Mouse (Mus musculus) layer of hippocampus, postnatal 25 days (tissue): ENCODE results near the gene Prss21. TPM values are rescaled to one million over a fixed set of nuclear protein-coding genes. Genes with fewer than 3 reads are reported as not detected.
"Not testable (repeated sequence)": the region's sequence is repeated elsewhere in the genome, so short reads cannot be mapped to it uniquely, and the experiment has no call there.

Experiments used
- DNase-seq, 2 experiments: peaks; one replicate each; pipeline ENCODE4 v3.0.0; 2022; ENCODE audit warnings: mixed read lengths in 2 of 2, low spot score in 1 of 2; ENCODE audit errors: extremely low spot score in 1 of 2
- microRNA-seq, 2 experiments: library from miRNA; unstranded; fragments of <30 nt; microRNA quantifications; one replicate each; pipeline ENCODE4 v1.2.0; 2021
- total RNA-seq, 2 experiments: library from RNA; stranded (reverse); gene quantifications; 2 replicates each; pipeline ENCODE4 v1.2.3; 2021

Prss21 gene
- total RNA-seq, 2 experiments from 2014 or later: not detected

DNA sequence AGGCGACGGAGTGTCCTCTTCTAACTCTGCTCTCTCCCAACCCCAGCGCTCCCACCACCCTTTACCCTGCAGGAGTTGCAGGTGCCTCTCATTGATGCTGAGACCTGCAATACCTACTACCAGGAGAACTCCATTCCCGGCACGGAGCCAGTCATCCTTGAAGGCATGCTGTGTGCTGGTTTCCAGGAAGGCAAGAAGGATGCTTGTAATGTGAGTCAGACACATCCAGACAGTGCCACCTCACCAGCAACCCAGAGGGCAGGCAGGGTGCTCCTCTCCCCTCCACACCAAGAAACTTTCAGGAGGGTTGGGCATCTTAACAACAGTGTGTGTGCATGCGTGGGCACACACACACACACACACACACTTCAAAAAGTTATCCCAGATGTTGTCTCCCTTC is 10.7 kb upstream of the Prss21 start:
- no peak for DNase-seq

DNA sequence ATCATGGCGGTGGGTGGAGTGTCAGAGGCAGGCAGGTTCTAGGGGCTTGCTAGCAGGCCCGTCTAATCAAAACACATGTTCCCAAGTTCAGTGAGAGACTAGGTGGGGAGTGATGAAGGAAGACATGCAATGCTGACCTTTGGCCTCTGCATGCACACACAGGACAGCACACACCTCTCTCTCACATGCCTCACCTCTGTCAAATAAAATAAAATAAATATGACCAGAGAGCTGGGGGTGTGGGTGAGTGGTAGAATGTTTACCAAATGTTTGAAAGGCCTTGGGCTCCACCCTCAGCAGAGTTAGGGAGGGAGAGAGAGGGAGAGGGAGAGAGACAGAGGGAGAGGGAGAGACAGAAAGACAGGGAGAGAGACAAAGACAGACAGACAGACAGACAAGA is 9.9 kb upstream of the Prss21 start:
- DNase-seq: no peak

DNA sequence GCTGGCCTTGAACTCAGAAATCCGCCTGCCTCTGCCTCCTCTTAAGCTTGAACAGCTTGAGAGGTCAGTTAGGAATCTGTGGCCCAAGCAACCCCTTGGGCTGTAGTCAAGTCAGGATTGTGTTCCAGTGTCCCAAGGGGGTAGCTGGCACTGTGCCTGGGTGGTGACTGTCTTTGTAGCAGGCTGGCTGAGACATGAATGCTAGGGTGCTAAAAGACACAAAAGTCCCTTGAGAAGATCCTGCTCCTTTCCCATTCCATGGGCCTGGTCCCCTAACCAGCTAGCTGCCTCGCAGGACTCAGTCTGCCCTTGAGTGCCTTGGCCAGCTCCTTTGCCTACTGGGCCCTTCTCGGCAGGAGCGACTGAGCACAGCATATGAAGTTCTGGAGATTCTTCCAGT is 4.9 kb upstream of the Prss21 start:
- no peak for DNase-seq

DNA sequence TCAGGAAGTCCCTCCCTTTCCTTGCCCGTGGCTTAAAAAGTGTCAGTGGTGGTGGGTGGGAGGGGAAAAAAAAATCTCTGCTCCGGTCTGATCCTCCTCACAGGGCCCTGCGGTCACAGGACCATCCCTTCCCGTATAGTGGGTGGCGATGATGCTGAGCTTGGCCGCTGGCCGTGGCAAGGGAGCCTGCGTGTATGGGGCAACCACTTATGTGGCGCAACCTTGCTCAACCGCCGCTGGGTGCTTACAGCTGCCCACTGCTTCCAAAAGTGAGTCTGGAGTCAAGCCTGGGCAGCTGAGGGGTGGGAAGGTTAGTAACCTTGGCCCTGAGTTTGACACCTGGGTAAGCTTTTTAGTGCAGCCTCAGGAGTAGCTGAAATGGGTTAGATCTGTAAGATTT is 657 bp downstream of the Prss21 start:
- DNase-seq: no peak

DNA sequence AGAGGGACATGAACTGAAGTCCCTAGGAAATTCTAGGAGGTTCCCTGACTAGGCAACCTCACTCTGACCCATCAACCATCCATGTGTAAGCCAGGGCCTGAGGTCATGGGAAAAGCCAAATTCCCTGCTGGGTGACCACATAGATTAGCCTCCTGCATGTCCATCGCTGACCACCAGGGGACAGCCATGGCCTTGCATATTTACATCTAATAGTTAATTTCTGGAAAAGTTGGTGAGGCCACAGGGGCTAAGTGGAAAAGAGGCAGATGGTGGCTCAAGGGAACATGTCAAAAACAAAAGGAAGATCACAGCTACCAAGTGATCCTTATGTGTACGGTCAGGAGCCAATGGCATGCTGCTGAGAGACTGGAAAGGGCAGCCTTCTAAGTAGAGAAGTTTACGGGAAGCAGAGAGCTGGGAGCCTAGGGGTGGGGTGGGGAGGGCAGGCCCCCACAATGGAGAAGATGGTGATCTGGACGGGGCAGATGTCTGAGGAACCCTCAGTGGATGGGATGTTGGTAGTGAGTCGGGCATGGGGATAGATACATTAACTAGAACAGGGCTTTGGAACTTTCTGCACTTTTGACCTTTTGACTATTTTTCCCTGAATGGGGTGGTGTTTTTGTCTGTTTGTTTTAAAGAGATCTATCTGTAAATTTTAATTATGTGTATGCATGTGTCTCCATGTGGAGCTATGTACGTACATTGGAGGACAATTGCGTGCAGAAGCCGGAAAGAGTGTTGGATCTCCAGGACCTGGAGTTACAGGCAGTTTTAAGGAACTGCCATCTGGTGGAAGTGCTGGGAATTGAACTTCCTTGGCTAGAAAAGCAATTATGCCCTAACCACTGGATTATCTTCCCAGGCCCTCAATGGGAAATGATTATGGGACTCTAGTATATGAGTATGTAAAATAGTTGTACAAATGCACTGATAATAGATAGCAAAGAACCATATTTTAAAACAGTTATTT is 6.3 kb downstream of the Prss21 start:
- DNase-seq: peak in 1 of 2 experiments; percentile 46

DNA sequence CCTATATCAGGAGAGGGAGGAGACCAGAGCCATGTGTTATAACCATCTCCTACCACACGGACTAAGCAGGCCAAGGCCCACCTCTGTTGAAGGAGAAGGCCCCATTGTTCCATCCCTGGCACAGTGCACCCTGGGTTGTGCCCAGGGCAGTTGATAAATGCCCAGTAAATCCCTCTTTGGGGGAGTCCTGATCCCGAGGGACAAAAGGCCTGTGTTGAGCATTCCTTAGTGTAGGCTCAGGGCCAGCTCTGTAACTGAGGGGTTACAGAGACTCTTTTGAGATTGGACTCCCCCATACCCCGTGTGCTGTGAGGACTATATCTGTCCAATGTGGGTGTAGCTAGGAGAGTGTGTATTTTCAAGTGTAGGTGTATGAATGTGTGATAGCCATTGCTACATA is 8.9 kb downstream of the Prss21 start:
- no peak for DNase-seq

DNA sequence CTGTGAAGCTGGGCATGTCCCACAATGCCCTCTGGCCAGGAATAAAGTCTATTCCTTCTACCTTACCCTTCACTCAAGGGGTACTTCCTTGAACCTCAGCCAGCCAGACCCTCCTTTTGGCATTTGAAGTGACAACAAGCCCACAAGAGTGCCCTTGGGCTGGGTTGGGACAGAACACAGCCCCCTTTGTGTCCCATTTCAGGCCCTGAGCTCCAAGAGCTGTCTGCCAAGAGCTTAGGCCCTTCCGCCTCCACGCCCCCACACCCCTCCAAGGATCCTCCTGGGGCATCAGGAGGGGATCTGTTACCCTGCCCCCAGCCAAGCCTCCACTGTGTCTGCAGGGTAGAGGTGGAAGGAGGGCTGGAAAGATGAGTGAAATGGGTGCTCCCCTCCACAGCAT is 9.3 kb downstream of the Prss21 start:
- DNase-seq: no peak

DNA sequence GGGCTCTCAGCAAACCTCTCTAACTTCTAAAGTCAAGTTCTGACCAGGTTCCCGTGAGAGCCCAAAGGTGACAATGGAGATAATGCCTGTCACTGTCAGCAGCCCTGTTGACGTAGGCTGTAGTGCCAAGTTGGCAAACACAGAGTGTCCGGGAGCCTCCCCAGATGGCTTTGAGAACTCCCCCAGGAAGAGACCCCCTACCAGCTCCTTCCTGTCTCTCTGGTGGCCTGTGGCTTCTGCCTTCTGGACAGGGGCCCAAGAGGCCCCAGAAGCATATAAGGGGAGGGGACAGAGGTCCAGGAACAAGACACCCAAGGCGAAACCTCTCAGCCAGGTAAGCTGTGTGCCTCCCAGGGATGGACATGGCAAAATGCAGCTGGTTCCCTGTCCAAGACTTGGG is 12.7 kb downstream of the Prss21 start, which contains the start of the genes Dcpp1 and Dcpp2:
TSS of gene Dcpp1 (plus strand) at position 301 of the 400 bp plus-strand sequence.
TSS of gene Dcpp2 (plus strand) at position 305 of the 400 bp plus-strand sequence.
- DNase-seq: not testable (repeated sequence)

DNA sequence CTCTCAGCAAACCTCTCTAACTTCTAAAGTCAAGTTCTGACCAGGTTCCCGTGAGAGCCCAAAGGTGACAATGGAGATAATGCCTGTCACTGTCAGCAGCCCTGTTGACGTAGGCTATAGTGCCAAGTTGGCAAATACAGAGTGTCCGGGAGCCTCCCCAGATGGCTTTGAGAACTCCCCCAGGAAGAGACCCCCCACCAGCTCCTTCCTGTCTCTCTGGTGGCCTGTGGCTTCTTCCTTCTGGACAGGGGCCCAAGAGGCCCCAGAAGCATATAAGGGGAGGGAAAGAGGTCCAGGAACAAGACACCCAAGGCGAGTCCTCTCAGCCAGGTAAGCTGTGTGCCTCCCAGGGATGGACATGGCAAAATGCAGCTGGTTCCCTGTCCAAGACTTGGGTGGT is 49.3 kb downstream of the Prss21 start, which contains the start of gene Dcpp3:
TSS of gene Dcpp3 (plus strand) at position 301 of the 400 bp plus-strand sequence.
- DNase-seq: not testable (repeated sequence)

Small RNA genes lying within 50 kb of the gene (microRNA-seq; reads per million reads assigned to microRNA genes)
- gene Mir5125: 2.8 to 4.0 reads per million in 2 experiments

Other genes with a start within 250 kb of the Prss21 start
- under 1 TPM; 0.19 to 0.22 TPM for gene Mmp25, start 222.8 kb upstream of the Prss21 start, total RNA-seq
- gene Bicdl2, start 207.6 kb upstream of the Prss21 start, total RNA-seq: not detected
- 100 to 1,000 TPM; 119 to 129 TPM for gene Hcfc1r1, start 194.5 kb upstream of the Prss21 start, total RNA-seq
- gene Thoc6, start 194.2 kb upstream of the Prss21 start, total RNA-seq: 10 to 100 TPM in 1 of 2 experiments, 1 to 10 TPM in 1; 9.0 to 10.1 TPM
- gene Tnfrsf12a, start 190.6 kb upstream of the Prss21 start, total RNA-seq: 1 to 10 TPM; 5.8 to 8.8 TPM
- gene Cldn6, start 188.8 kb upstream of the Prss21 start, total RNA-seq: not detected
- gene Cldn9, start 184.0 kb upstream of the Prss21 start, total RNA-seq: not detected
- gene 1520401A03Rik, start 145.3 kb upstream of the Prss21 start, total RNA-seq: under 1 TPM; 0.17 to 0.61 TPM
- gene Pkmyt1, start 141.7 kb upstream of the Prss21 start, total RNA-seq: 1 to 10 TPM; 2.7 to 3.7 TPM
- 10 to 100 TPM; 55.1 to 58.7 TPM for gene Paqr4, start 127.2 kb upstream of the Prss21 start, total RNA-seq
- under 1 TPM; 0.28 to 0.49 TPM for gene Kremen2, start 122.2 kb upstream of the Prss21 start, total RNA-seq
- gene Flywch1, start 96.5 kb upstream of the Prss21 start, total RNA-seq: 100 to 1,000 TPM; 263 to 298 TPM
- gene Flywch2, start 82.0 kb upstream of the Prss21 start, total RNA-seq: 10 to 100 TPM; 11.3 to 18.4 TPM
- gene Srrm2, start 77.5 kb upstream of the Prss21 start, total RNA-seq: 100 to 1,000 TPM; 400 to 605 TPM
- 100 to 1,000 TPM; 381 to 387 TPM for gene Elob, start 38.9 kb upstream of the Prss21 start, total RNA-seq
- not detected for gene Prss33, start 32.0 kb upstream of the Prss21 start, total RNA-seq
- not detected for gene Prss32, start 24.2 kb upstream of the Prss21 start, total RNA-seq
- gene Prss41, start 23.9 kb upstream of the Prss21 start, total RNA-seq: 1 to 10 TPM; 1.8 to 2.0 TPM
- not detected for gene Dcpp1, start 12.8 kb downstream of the Prss21 start, total RNA-seq
- gene Dcpp2, start 12.8 kb downstream of the Prss21 start, total RNA-seq: not detected
- not detected for gene Dcpp3, start 49.4 kb downstream of the Prss21 start, total RNA-seq
- gene Sbp, start 73.6 kb downstream of the Prss21 start, total RNA-seq: not detected
- gene Sbpl, start 87.2 kb downstream of the Prss21 start, total RNA-seq: not detected
- gene Prss30, start 112.5 kb downstream of the Prss21 start, total RNA-seq: under 1 TPM in 1 of 2 experiments, not detected in 1; 0.23 TPM
- not detected for gene Prss22, start 130.0 kb downstream of the Prss21 start, total RNA-seq
- gene Prss27, start 170.1 kb downstream of the Prss21 start, total RNA-seq: not detected
- gene Kctd5, start 205.4 kb downstream of the Prss21 start, total RNA-seq: 10 to 100 TPM; 30.7 to 34.9 TPM